19 mouse cellular contexts compared by ENCODE assay signal in the genomic region with DNA sequence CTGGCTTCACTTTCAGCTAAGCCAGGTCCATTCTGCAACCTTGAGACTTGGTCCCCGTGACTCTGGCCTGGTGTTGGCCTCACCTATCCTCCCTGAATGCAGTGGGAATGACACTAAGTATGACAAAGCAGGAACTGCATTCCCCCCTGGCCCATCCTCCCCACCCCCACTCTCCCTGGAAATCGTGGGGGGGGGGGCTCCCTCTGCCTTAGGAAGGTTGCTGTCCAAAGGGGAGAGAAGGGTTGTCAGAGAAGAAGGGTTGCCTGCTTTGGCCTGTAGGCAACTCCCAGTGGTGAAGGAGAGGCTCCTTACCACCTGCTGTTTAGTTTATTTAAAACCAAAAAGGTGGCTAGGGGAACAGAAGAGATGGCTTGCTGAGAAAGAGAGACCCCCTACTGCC. TPM values are rescaled to one million over a fixed set of nuclear protein-coding genes. Genes with fewer than 3 reads are reported as not detected.
A peak's percentile ranks its signal among the peaks of the same experiment; 100 is the strongest.
DNase-seq lines count a peak whose midpoint lies in the region; ATAC-seq lines count a peak whose summit lies in the region.
"Had no signal": no experiment of that assay in that cellular context is flagged by ENCODE, and none has a peak within 500 bp of the region (broad histone marks: within the 10 kb centered on the region; RNA-seq: fewer than 3 reads in every experiment).

No protein-coding gene starts in this region.

- no peak overlapping the region for H3K9ac ChIP-seq in forebrain, embryonic 12.5 days
- no peak overlapping the region for H3K9ac ChIP-seq in forebrain, embryonic 14.5 days (ENCODE audit: low read length)
- H3K9ac ChIP-seq in midbrain, embryonic 15.5 days = no peak overlapping the region
- H3K9ac ChIP-seq in embryonic facial prominence, embryonic 11.5 days (replicated peaks; ENCODE audit: low read length) = no peak overlapping the region
- H3K9ac ChIP-seq in liver, embryonic 15.5 days = peak overlapping the region; percentile 71
- H3K9ac ChIP-seq: kidney, embryonic 15.5 days; midbrain, embryonic 12.5 days had no signal

- WGBS in forebrain, embryonic 12.5 days = 25% methylated on average over 2 of the region's 2 CpGs
- WGBS in forebrain, embryonic 14.5 days = 23% methylated on average over 2 of the region's 2 CpGs
- WGBS in midbrain, embryonic 10.5 days = 23% methylated on average over 2 of the region's 2 CpGs
- 36% methylated on average over 2 of the region's 2 CpGs for WGBS in midbrain, embryonic 15.5 days
- WGBS in embryonic facial prominence, embryonic 11.5 days = 24% methylated on average over 2 of the region's 2 CpGs
- WGBS in liver, embryonic 15.5 days (ENCODE audit: insufficient replicate concordance) = 30% methylated on average over 2 of the region's 2 CpGs

- H3K36me3 ChIP-seq in forebrain, embryonic 12.5 days (replicated peaks) = no peaks in the 10 kb centered on the region
- no peaks in the 10 kb centered on the region for H3K36me3 ChIP-seq in forebrain, embryonic 14.5 days (ENCODE audit: control insufficient read depth, insufficient read depth, low read length)
- no peaks in the 10 kb centered on the region for H3K36me3 ChIP-seq in midbrain, embryonic 10.5 days
- no peaks in the 10 kb centered on the region for H3K36me3 ChIP-seq in midbrain, embryonic 15.5 days (replicated peaks)
- no peaks in the 10 kb centered on the region for H3K36me3 ChIP-seq in embryonic facial prominence, embryonic 11.5 days (replicated peaks; ENCODE audit: control insufficient read depth, insufficient read depth, low read depth, low read length)
- no peaks in the 10 kb centered on the region for H3K36me3 ChIP-seq in liver, embryonic 15.5 days (replicated peaks)
- H3K36me3 ChIP-seq: kidney, embryonic 15.5 days; midbrain, embryonic 12.5 days had no signal

- H3K9me3 ChIP-seq in forebrain, embryonic 12.5 days = 0 out of 2 replicates have a peak, but pooled peaks cover 2% of the 10 kb centered on the region
- no peaks in the 10 kb centered on the region for H3K9me3 ChIP-seq in forebrain, embryonic 14.5 days (replicated peaks; ENCODE audit: control insufficient read depth, low read length)
- H3K9me3 ChIP-seq in midbrain, embryonic 10.5 days (replicated peaks) = no peaks in the 10 kb centered on the region; the same call in 1 of the 2 replicates
- H3K9me3 ChIP-seq in midbrain, embryonic 15.5 days = no peaks in the 10 kb centered on the region
- no peaks in the 10 kb centered on the region for H3K9me3 ChIP-seq in embryonic facial prominence, embryonic 11.5 days (replicated peaks; ENCODE audit: control insufficient read depth, low read length)
- no peaks in the 10 kb centered on the region; the same call in 1 of the 2 replicates for H3K9me3 ChIP-seq in liver, embryonic 15.5 days (replicated peaks)
- H3K9me3 ChIP-seq: midbrain, embryonic 12.5 days had no signal

- H3K27me3 ChIP-seq in forebrain, embryonic 12.5 days = peaks cover 12% of the 10 kb centered on the region; the same call in 1 of the 2 replicates
- 0 out of 2 replicates have a peak, but pooled peaks cover 4% of the 10 kb centered on the region for H3K27me3 ChIP-seq in forebrain, embryonic 14.5 days (replicated peaks; ENCODE audit: control insufficient read depth, insufficient read depth, low read length)
- H3K27me3 ChIP-seq in midbrain, embryonic 10.5 days (ENCODE audit: low read depth, poor library complexity, severe bottlenecking) = peaks cover 36% of the 10 kb centered on the region
- no peaks in the 10 kb centered on the region for H3K27me3 ChIP-seq in midbrain, embryonic 15.5 days (replicated peaks)
- no peaks in the 10 kb centered on the region for H3K27me3 ChIP-seq in embryonic facial prominence, embryonic 11.5 days (ENCODE audit: control insufficient read depth, insufficient read depth, low read length)
- peaks cover 23% of the 10 kb centered on the region; the same call in 1 of the 2 replicates for H3K27me3 ChIP-seq in liver, embryonic 15.5 days

- ATAC-seq in forebrain, embryonic 12.5 days (ENCODE audit: low FRiP score) = no peak
- no peak for ATAC-seq in forebrain, embryonic 14.5 days
- ATAC-seq in midbrain, embryonic 15.5 days (replicated peaks) = no peak
- no peak for ATAC-seq in embryonic facial prominence, embryonic 11.5 days (replicated peaks; ENCODE audit: insufficient number of reproducible peaks, low FRiP score, low TSS enrichment, low read depth)
- no peak for ATAC-seq in liver, embryonic 15.5 days (ENCODE audit: insufficient read depth)
- ATAC-seq in inflammation-experienced regulatory T-cells, adult 6 months = no peak
- ATAC-seq: intestine, embryonic 16.5 days; Patski had no signal

- no peak overlapping the region for H3K4me2 ChIP-seq in forebrain, embryonic 12.5 days
- H3K4me2 ChIP-seq in forebrain, embryonic 14.5 days (ENCODE audit: low read length) = no peak overlapping the region
- H3K4me2 ChIP-seq in midbrain, embryonic 15.5 days = no peak overlapping the region
- peak overlapping the region; percentile 19; the same call in 1 of the 2 replicates for H3K4me2 ChIP-seq in embryonic facial prominence, embryonic 11.5 days (ENCODE audit: low read depth, low read length)
- peak overlapping the region; percentile 74 for H3K4me2 ChIP-seq in liver, embryonic 15.5 days
- H3K4me2 ChIP-seq: kidney, embryonic 15.5 days; midbrain, embryonic 12.5 days had no signal

- DNase-seq in forebrain, embryonic 14.5 days (ENCODE audit: low spot score) = no peak
- DNase-seq in midbrain, embryonic 10.5 days (ENCODE audit: low spot score) = no peak
- no peak for DNase-seq in embryonic facial prominence, embryonic 11.5 days (ENCODE audit: low spot score)
- no peak for DNase-seq in layer of hippocampus, postnatal 36 days
- DNase-seq: cerebellum, postnatal 10 days; gastrocnemius, postnatal 14 days; lung, adult 18-20 months; lung, postnatal 4 days; right cerebral cortex, adult 18-20 months; spleen, adult 18-20 months had no signal

- peak overlapping the region; percentile 25; the same call in 1 of the 2 replicates for H3K27ac ChIP-seq in forebrain, embryonic 12.5 days
- H3K27ac ChIP-seq in forebrain, embryonic 14.5 days (ENCODE audit: low read depth, low read length) = no peak overlapping the region
- H3K27ac ChIP-seq in midbrain, embryonic 10.5 days (replicated peaks) = 0 out of 2 replicates have a peak overlapping the region, but pooled peaks have one; percentile 19
- H3K27ac ChIP-seq in midbrain, embryonic 15.5 days = no peak overlapping the region
- no peak overlapping the region; the same call in 1 of the 2 replicates for H3K27ac ChIP-seq in embryonic facial prominence, embryonic 11.5 days (replicated peaks; ENCODE audit: low read depth, low read length)
- peak overlapping the region; percentile 99 for H3K27ac ChIP-seq in liver, embryonic 15.5 days (replicated peaks)
- H3K27ac ChIP-seq: kidney, embryonic 15.5 days; midbrain, embryonic 12.5 days had no signal

- peaks cover 17% of the 10 kb centered on the region for H3K4me1 ChIP-seq in forebrain, embryonic 12.5 days
- H3K4me1 ChIP-seq in forebrain, embryonic 14.5 days (ENCODE audit: control insufficient read depth, insufficient read depth, low read length) = peaks cover 9% of the 10 kb centered on the region
- H3K4me1 ChIP-seq in midbrain, embryonic 10.5 days = peaks cover 35% of the 10 kb centered on the region
- H3K4me1 ChIP-seq in midbrain, embryonic 15.5 days = peaks cover 8% of the 10 kb centered on the region
- H3K4me1 ChIP-seq in embryonic facial prominence, embryonic 11.5 days (ENCODE audit: control insufficient read depth, insufficient read depth, low read length) = no peaks in the 10 kb centered on the region
- peaks cover 88% of the 10 kb centered on the region for H3K4me1 ChIP-seq in liver, embryonic 15.5 days (replicated peaks)

- no peak overlapping the region for H3K4me3 ChIP-seq in forebrain, embryonic 12.5 days (replicated peaks)
- H3K4me3 ChIP-seq in forebrain, embryonic 14.5 days (ENCODE audit: low read depth, low read length) = no peak overlapping the region
- no peak overlapping the region for H3K4me3 ChIP-seq in midbrain, embryonic 10.5 days
- H3K4me3 ChIP-seq in midbrain, embryonic 15.5 days = no peak overlapping the region
- H3K4me3 ChIP-seq in embryonic facial prominence, embryonic 11.5 days (ENCODE audit: low read depth, low read length) = no peak overlapping the region
- H3K4me3 ChIP-seq in liver, embryonic 15.5 days (replicated peaks) = peak overlapping the region; percentile 49
- H3K4me3 ChIP-seq: kidney, embryonic 15.5 days; midbrain, embryonic 12.5 days; myocyte had no signal

RNA-seq across cellular contexts. Expression of a gene that starts 7.6 kb away (rescaled TPM):
- polyA plus RNA-seq in forebrain, embryonic 12.5 days (2016; fragmentation: Nextera tagmentation; extraction: Ambion mirVana) = 21.2 and 25.7 TPM in 2 replicates
- polyA plus RNA-seq in forebrain, embryonic 14.5 days (2014; fragmentation: Nextera tagmentation; extraction: Ambion mirVana) = 1.8 and 2.1 TPM in 2 replicates
- 33.8 and 33.9 TPM in 2 replicates for polyA plus RNA-seq in midbrain, embryonic 10.5 days (2016; fragmentation: Nextera tagmentation; extraction: Ambion mirVana)
- polyA plus RNA-seq in midbrain, embryonic 15.5 days (2015; fragmentation: Nextera tagmentation; extraction: Ambion mirVana) = 2.9 and 3.8 TPM in 2 replicates
- 25.8 and 28.5 TPM in 2 replicates for polyA plus RNA-seq in embryonic facial prominence, embryonic 11.5 days (2014; fragmentation: Nextera tagmentation; extraction: Ambion mirVana)
- polyA plus RNA-seq in liver, embryonic 15.5 days (2015; fragmentation: Nextera tagmentation; extraction: Ambion mirVana) = 1,073 and 1,204 TPM in 2 replicates
- total RNA-seq in layer of hippocampus, postnatal 36 days (2021) = under 1 TPM; 0.10 to 0.15 TPM
- under 1 TPM in 1 of 3 experiments, not detected in 2; 0.08 TPM for polyA plus RNA-seq in inflammation-experienced regulatory T-cells, adult 6 months (2017; shearing (Covaris generic))
- polyA plus RNA-seq: myocyte, Patski had no signal

RNA-seq across cellular contexts. Expression of a gene that starts 19.6 kb away (rescaled TPM):
- 103 and 113 TPM in 2 replicates for polyA plus RNA-seq in forebrain, embryonic 12.5 days (2016; fragmentation: Nextera tagmentation; extraction: Ambion mirVana)
- 115 and 125 TPM in 2 replicates for polyA plus RNA-seq in forebrain, embryonic 14.5 days (2014; fragmentation: Nextera tagmentation; extraction: Ambion mirVana)
- 21.5 and 40.7 TPM in 2 replicates for polyA plus RNA-seq in midbrain, embryonic 10.5 days (2016; fragmentation: Nextera tagmentation; extraction: Ambion mirVana)
- polyA plus RNA-seq in midbrain, embryonic 15.5 days (2015; fragmentation: Nextera tagmentation; extraction: Ambion mirVana) = 160 and 165 TPM in 2 replicates
- polyA plus RNA-seq in embryonic facial prominence, embryonic 11.5 days (2014; fragmentation: Nextera tagmentation; extraction: Ambion mirVana) = 11.8 and 12.1 TPM in 2 replicates
- 2.2 and 2.4 TPM in 2 replicates for polyA plus RNA-seq in liver, embryonic 15.5 days (2015; fragmentation: Nextera tagmentation; extraction: Ambion mirVana)
- total RNA-seq in layer of hippocampus, postnatal 36 days (2021) = 100 to 1,000 TPM; 455 to 507 TPM
- 1 to 10 TPM; 1.8 to 3.2 (median 2.0) TPM for polyA plus RNA-seq in inflammation-experienced regulatory T-cells, adult 6 months (2017; shearing (Covaris generic))

RNA-seq across cellular contexts. Expression of a gene that starts 34.1 kb away (rescaled TPM):
- polyA plus RNA-seq in forebrain, embryonic 12.5 days (2016; fragmentation: Nextera tagmentation; extraction: Ambion mirVana) = 173 TPM in 2 replicates
- polyA plus RNA-seq in forebrain, embryonic 14.5 days (2014; fragmentation: Nextera tagmentation; extraction: Ambion mirVana) = 145 and 149 TPM in 2 replicates
- 234 and 249 TPM in 2 replicates for polyA plus RNA-seq in midbrain, embryonic 10.5 days (2016; fragmentation: Nextera tagmentation; extraction: Ambion mirVana)
- polyA plus RNA-seq in midbrain, embryonic 15.5 days (2015; fragmentation: Nextera tagmentation; extraction: Ambion mirVana) = 146 and 168 TPM in 2 replicates
- 168 and 185 TPM in 2 replicates for polyA plus RNA-seq in embryonic facial prominence, embryonic 11.5 days (2014; fragmentation: Nextera tagmentation; extraction: Ambion mirVana)
- polyA plus RNA-seq in liver, embryonic 15.5 days (2015; fragmentation: Nextera tagmentation; extraction: Ambion mirVana) = 451 and 525 TPM in 2 replicates
- total RNA-seq in layer of hippocampus, postnatal 36 days (2021) = 10 to 100 TPM; 61.9 to 64.0 TPM
- polyA plus RNA-seq in inflammation-experienced regulatory T-cells, adult 6 months (2017; shearing (Covaris generic)) = 10 to 100 TPM; 40.1 to 61.9 (median 53.3) TPM

RNA-seq across cellular contexts. Expression of a gene that starts 54.1 kb away (rescaled TPM):
- 111 and 121 TPM in 2 replicates for polyA plus RNA-seq in forebrain, embryonic 12.5 days (2016; fragmentation: Nextera tagmentation; extraction: Ambion mirVana)
- polyA plus RNA-seq in forebrain, embryonic 14.5 days (2014; fragmentation: Nextera tagmentation; extraction: Ambion mirVana) = 74.5 and 91.0 TPM in 2 replicates
- 89.6 and 90.3 TPM in 2 replicates for polyA plus RNA-seq in midbrain, embryonic 10.5 days (2016; fragmentation: Nextera tagmentation; extraction: Ambion mirVana)
- 82.8 and 83.9 TPM in 2 replicates for polyA plus RNA-seq in midbrain, embryonic 15.5 days (2015; fragmentation: Nextera tagmentation; extraction: Ambion mirVana)
- polyA plus RNA-seq in embryonic facial prominence, embryonic 11.5 days (2014; fragmentation: Nextera tagmentation; extraction: Ambion mirVana) = 81.0 and 84.5 TPM in 2 replicates
- 50.9 and 55.2 TPM in 2 replicates for polyA plus RNA-seq in liver, embryonic 15.5 days (2015; fragmentation: Nextera tagmentation; extraction: Ambion mirVana)
- total RNA-seq in layer of hippocampus, postnatal 36 days (2021) = 100 to 1,000 TPM; 127 to 128 TPM
- 10 to 100 TPM; 42.5 to 45.0 (median 44.6) TPM for polyA plus RNA-seq in inflammation-experienced regulatory T-cells, adult 6 months (2017; shearing (Covaris generic))

RNA-seq across cellular contexts. Expression of a gene that starts 56.5 kb away (rescaled TPM):
- 55.5 and 57.6 TPM in 2 replicates for polyA plus RNA-seq in forebrain, embryonic 12.5 days (2016; fragmentation: Nextera tagmentation; extraction: Ambion mirVana)
- 28.6 and 38.8 TPM in 2 replicates for polyA plus RNA-seq in forebrain, embryonic 14.5 days (2014; fragmentation: Nextera tagmentation; extraction: Ambion mirVana)
- polyA plus RNA-seq in midbrain, embryonic 10.5 days (2016; fragmentation: Nextera tagmentation; extraction: Ambion mirVana) = 63.5 and 77.1 TPM in 2 replicates
- 75.2 and 82.0 TPM in 2 replicates for polyA plus RNA-seq in midbrain, embryonic 15.5 days (2015; fragmentation: Nextera tagmentation; extraction: Ambion mirVana)
- 38.8 and 52.0 TPM in 2 replicates for polyA plus RNA-seq in embryonic facial prominence, embryonic 11.5 days (2014; fragmentation: Nextera tagmentation; extraction: Ambion mirVana)
- 94.8 and 121 TPM in 2 replicates for polyA plus RNA-seq in liver, embryonic 15.5 days (2015; fragmentation: Nextera tagmentation; extraction: Ambion mirVana)
- 10 to 100 TPM; 60.3 to 68.3 TPM for total RNA-seq in layer of hippocampus, postnatal 36 days (2021)
- 10 to 100 TPM; 21.8 to 32.1 (median 26.1) TPM for polyA plus RNA-seq in inflammation-experienced regulatory T-cells, adult 6 months (2017; shearing (Covaris generic))

Comparison
In these comparisons a context has a peak if more than half of its experiments do, and no peak if none do; other contexts are left out.
1. H3K27ac ChIP-seq: peak in forebrain, embryonic 12.5 days (single experiment), midbrain, embryonic 10.5 days (single experiment) and liver, embryonic 15.5 days (single experiment); none in forebrain, embryonic 14.5 days (single experiment), midbrain, embryonic 15.5 days (single experiment) and embryonic facial prominence, embryonic 11.5 days (single experiment).
2. H3K4me2 ChIP-seq: peak in embryonic facial prominence, embryonic 11.5 days (single experiment) and liver, embryonic 15.5 days (single experiment); none in forebrain, embryonic 12.5 days (single experiment), forebrain, embryonic 14.5 days (single experiment) and midbrain, embryonic 15.5 days (single experiment).
3. RNA of a gene that starts 7.6 kb away (polyA plus RNA-seq): 1,073 to 1,204 TPM in liver, embryonic 15.5 days; 33.8 to 33.9 TPM in midbrain, embryonic 10.5 days, 25.8 to 28.5 TPM in embryonic facial prominence, embryonic 11.5 days, 21.2 to 25.7 TPM in forebrain, embryonic 12.5 days, 2.9 to 3.8 TPM in midbrain, embryonic 15.5 days, 1.8 to 2.1 TPM in forebrain, embryonic 14.5 days and 0.08 TPM in inflammation-experienced regulatory T-cells, adult 6 months; every median in the first group is over 10 times any median in the second.